Mouse (Mus musculus) olfactory bulb, adult 2 months (tissue): ENCODE data around the gene Pzp.

Source experiments
- CTCF ChIP-seq: fragments of 200-500 bp; IDR thresholded peaks from 2 replicates; pipeline ENCODE4 v1.5.1; 2012; ENCODE audit warnings: low read depth, mild to moderate bottlenecking, low read length, moderate library complexity; ENCODE audit not compliant: insufficient read depth
- POLR2A ChIP-seq: fragments of 200-500 bp; IDR thresholded peaks from 2 replicates; pipeline ENCODE4 v1.6.1; 2012; ENCODE audit warnings: mild to moderate bottlenecking, low read depth, low read length, moderate library complexity; ENCODE audit not compliant: insufficient read depth

DNA sequence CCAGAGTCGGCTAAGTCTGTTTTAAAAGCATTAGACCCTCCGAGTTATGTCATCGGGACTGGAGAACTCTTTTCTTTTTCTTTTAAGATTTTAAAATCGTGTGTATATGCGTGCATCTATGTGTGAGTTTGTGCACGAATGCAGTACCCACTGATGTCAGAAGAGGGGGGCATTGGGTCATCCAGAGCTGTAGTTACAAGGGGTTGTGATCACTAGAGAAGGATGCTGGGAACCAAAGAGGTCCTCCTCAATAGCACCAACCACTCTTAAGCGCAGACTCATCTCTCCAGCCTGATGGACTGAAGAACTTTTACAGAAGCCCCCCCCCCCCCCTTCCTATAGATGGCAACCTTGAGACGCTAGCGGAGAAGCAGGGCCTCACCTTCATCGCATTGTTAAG, 36.4 kb downstream of the Pzp start:
- TF ChIP-seq POLR2A = no peak
- TF ChIP-seq CTCF = no peak
